Mouse (Mus musculus) ES-Bruce4 (cell line): ENCODE measurements at regions not wholly inside any gene's neighbourhood (a gene's known extent, or its start where the extent isn't known, plus 50 kb on each side); places are given as distances from the start of the nearest gene placed in this dataset.

Source experiments
- H3K27ac ChIP-seq: 2 replicates; pipeline ENCODE4 v1.5.1; 2012; ENCODE audit warnings: low read length, inconsistent platforms; ENCODE audit not compliant: insufficient read depth
- H3K27me3 ChIP-seq: 2 replicates; pipeline ENCODE4 v1.6.1; 2012; ENCODE audit warnings: mild to moderate bottlenecking, low read length, inconsistent platforms; ENCODE audit not compliant: control insufficient read depth, poor library complexity, insufficient read depth, severe bottlenecking
- H3K36me3 ChIP-seq: 2 replicates; pipeline ENCODE4 v1.6.1; 2012; ENCODE audit warnings: inconsistent platforms, mild to moderate bottlenecking, low read length, moderate library complexity; ENCODE audit not compliant: control insufficient read depth, poor library complexity, insufficient read depth, severe bottlenecking
- H3K4me1 ChIP-seq: one replicate; pipeline ENCODE4 v1.8.1; 2011; ENCODE audit warnings: low read length; ENCODE audit not compliant: control insufficient read depth, insufficient read depth
- H3K4me3 ChIP-seq: 2 replicates; pipeline ENCODE4 v1.5.1; 2011; ENCODE audit warnings: low read depth, mild to moderate bottlenecking, low read length
- H3K9ac ChIP-seq: 2 replicates; pipeline ENCODE4 v1.6.1; 2012; ENCODE audit warnings: low read depth, mild to moderate bottlenecking, inconsistent platforms; ENCODE audit not compliant: poor library complexity, severe bottlenecking
- H3K9me3 ChIP-seq: replicated peaks from 2 replicates; pipeline ENCODE4 v1.6.1; 2012; ENCODE audit warnings: mild to moderate bottlenecking, low read length, inconsistent platforms; ENCODE audit not compliant: control insufficient read depth, poor library complexity, insufficient read depth, severe bottlenecking
- CTCF ChIP-seq: IDR thresholded peaks from one replicate; pipeline ENCODE4 v1.8.1; 2011; ENCODE audit warnings: low read depth, low read length
- EP300 ChIP-seq: IDR thresholded peaks from 2 replicates; pipeline ENCODE4 v1.6.1; 2011; ENCODE audit warnings: low read depth, low read length; ENCODE audit not compliant: insufficient read depth
- POLR2A ChIP-seq: IDR thresholded peaks from one replicate; pipeline ENCODE4 v1.8.1; 2011; ENCODE audit warnings: low read length; ENCODE audit not compliant: insufficient read depth

DNA sequence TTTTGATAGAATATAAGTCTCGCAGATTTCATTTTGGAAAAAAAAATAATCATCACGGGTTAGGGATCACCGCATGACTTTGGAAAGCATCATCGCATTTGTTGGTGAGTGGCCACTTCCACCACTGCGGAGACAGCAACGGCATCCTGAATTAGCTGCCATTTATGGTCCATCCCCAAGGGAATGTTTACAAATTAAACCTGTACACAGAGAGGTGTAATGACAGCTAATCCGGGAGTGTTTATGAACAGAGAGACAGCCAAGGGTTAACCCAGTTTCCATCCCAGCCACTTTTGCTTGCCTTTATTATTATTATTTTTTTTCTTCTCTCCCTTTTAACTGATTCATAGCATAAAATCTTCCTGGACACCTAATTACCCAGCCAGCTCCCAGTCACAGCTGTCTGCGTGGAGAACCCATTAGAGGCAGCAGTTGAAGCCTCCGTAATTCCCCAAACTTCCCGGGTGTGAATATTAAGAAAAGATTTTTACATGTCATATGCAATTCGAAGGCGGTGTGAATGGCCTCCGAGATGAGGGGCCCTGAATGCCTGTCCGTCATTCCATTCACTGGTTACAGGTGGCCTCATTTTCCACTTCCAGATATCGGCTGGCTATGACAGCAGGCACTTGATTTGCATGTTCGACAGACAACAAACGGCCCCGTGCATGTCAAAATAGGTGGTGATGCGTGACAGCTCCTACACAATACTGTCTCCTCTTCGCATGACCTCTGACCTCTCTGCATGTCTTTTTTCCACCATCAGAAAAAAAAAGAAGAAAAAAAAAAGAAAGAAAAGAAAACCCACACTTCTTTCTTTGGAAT lies 323.7 kb upstream of the Adamts16 start:
- H3K9ac ChIP-seq = no peak overlapping the region
- H3K27me3 ChIP-seq = no peaks in the 10 kb centered on the region
- no peak for TF ChIP-seq POLR2A
- no peak for TF ChIP-seq EP300
- TF ChIP-seq CTCF = no peak
- H3K27ac ChIP-seq = no peak overlapping the region
- H3K36me3 ChIP-seq = no peaks in the 10 kb centered on the region
- no peaks in the 10 kb centered on the region for H3K4me1 ChIP-seq
- H3K9me3 ChIP-seq = no peaks in the 10 kb centered on the region
- no peak overlapping the region for H3K4me3 ChIP-seq

DNA sequence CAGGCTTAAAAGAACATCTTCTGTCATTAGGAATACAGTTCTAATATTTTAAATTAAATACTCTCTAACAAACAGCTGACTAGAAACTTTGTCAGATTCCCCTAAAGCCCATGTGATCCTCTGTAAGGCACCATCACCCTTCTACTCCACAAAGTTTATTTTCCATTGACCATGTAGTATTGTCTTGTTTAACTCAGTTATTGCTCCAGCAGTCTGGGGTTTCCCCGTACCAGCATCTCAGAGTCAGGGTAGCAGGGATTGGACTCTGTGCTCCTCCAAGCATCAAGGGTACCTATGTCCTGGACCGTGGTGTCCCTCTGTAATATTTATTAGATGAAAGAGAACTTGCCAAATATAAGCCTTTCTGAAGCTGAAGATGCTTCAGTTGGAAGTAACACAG lies 322.4 kb upstream of the Adamts16 start:
- Histone ChIP-seq H3K9ac (no peak overlapping the region), H3K27me3 (no peaks in the 10 kb centered on the region), H3K4me3 (no peak overlapping the region), H3K4me1 (no peaks in the 10 kb centered on the region), H3K9me3 (no peaks in the 10 kb centered on the region), H3K27ac (no peak overlapping the region), H3K36me3 (no peaks in the 10 kb centered on the region)
- no peak for TF ChIP-seq EP300
- no peak for TF ChIP-seq CTCF
- no peak for TF ChIP-seq POLR2A

- Histone ChIP-seq H3K4me3 (no peak overlapping the region), H3K36me3 (no peaks in the 10 kb centered on the region), H3K9ac (no peak overlapping the region), H3K9me3 (no peaks in the 10 kb centered on the region), H3K27me3 (no peaks in the 10 kb centered on the region), H3K4me1 (no peaks in the 10 kb centered on the region), H3K27ac (no peak overlapping the region)
- no peak for TF ChIP-seq POLR2A
- TF ChIP-seq CTCF = no peak
- TF ChIP-seq EP300 = no peak
These were observed 321.3 kb upstream of the Adamts16 start for GRCm38 (mm10) chr13:71162952-71163351.

DNA sequence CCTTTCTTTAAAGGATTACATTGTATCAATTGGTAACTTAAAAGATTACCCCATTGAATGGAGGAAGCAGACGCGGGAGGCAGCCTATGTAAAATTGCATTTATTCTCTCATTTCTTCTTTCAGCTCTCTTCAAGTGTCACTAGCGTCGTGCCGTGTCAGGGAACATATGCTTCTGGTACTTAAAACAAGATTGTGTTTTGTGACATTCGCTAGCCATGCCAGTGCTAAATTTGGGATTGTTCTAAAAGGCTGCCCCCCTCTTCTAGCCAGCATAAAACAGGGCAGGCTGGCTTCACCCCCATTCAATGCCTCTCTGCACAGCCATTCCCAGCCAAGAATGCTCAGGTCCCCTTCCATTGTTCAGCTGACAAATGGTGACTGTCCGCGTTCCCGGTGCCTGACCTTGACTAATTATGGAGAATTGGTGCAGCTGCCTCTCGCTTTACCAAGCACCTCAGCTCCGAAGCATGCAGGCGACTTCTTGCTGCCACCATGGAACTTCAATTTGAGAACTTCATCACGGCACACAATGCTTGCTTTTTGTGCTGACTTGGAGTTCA lies 316.8 kb upstream of the Adamts16 start:
- Histone ChIP-seq H3K9ac (no peak overlapping the region), H3K36me3 (no peaks in the 10 kb centered on the region), H3K4me1 (no peaks in the 10 kb centered on the region), H3K27me3 (no peaks in the 10 kb centered on the region), H3K27ac (no peak overlapping the region), H3K9me3 (no peaks in the 10 kb centered on the region), H3K4me3 (no peak overlapping the region)
- TF ChIP-seq CTCF (no peak), EP300 (no peak), POLR2A (no peak)

- H3K9me3 ChIP-seq = no peaks in the 10 kb centered on the region
- no peaks in the 10 kb centered on the region for H3K27me3 ChIP-seq
- no peaks in the 10 kb centered on the region for H3K36me3 ChIP-seq
- no peak overlapping the region for H3K27ac ChIP-seq
- H3K9ac ChIP-seq = no peak overlapping the region
- TF ChIP-seq EP300 = no peak
- no peak for TF ChIP-seq POLR2A
- no peak for TF ChIP-seq CTCF
- H3K4me1 ChIP-seq = no peaks in the 10 kb centered on the region
- H3K4me3 ChIP-seq = no peak overlapping the region
These were observed 316.2 kb upstream of the Adamts16 start for GRCm38 (mm10) chr13:71157656-71158299.

DNA sequence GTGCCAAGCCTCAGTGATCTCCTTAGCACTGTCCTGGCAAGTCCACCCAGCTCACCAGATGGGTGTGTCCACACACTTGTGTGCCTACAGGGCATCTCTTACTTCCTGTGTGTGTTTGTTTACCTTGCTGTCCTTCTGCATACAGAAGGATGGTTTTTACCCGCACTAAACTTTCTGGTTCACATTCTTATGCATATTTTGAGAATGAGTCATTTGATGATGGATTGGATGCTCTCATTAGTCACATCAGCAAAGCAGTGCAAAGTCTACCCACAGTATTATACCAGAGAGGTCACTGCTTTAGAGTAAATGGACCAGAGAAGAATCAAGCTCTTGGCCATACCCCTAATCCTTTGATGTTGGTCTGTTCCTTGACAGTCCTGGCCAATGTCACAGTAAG lies 308.5 kb upstream of the Adamts16 start:
- no peak for TF ChIP-seq CTCF
- no peak for TF ChIP-seq POLR2A
- TF ChIP-seq EP300 = no peak
- Histone ChIP-seq H3K27me3 (no peaks in the 10 kb centered on the region), H3K4me1 (no peaks in the 10 kb centered on the region), H3K27ac (no peak overlapping the region), H3K9me3 (no peaks in the 10 kb centered on the region), H3K4me3 (no peak overlapping the region), H3K36me3 (no peaks in the 10 kb centered on the region), H3K9ac (no peak overlapping the region)
